ENCODE assay signal across 29 mouse cellular contexts in the genomic region with DNA sequence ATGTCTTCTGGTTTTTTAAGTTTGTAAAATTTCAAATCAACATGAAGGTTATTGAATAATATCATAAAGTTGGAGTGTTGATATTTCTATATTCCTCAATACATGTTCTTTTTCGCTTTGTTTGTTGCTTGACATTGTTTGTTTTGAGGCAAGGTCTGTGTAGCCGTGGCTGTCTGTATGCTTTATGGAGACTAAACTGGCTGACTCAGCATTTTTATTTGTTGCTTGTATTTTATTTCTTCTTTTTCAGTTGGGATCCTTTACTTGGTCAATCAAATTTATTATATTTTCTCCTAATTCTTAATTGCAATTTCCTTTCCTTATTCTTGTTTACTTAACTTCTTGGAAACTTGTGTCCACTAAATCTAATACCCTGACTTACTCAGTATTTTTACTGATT.
"Had no signal": no experiment of that assay in that cellular context is flagged by ENCODE, and none has a peak within 500 bp of the region (broad histone marks: within the 10 kb centered on the region; RNA-seq: fewer than 3 reads in every experiment).

No protein-coding gene starts in this region.

- H3K4me2 ChIP-seq: limb, embryonic 12.5 days; limb, embryonic 13.5 days; limb, embryonic 15.5 days; liver, embryonic 11.5 days; liver, embryonic 12.5 days; liver, embryonic 13.5 days; liver, embryonic 15.5 days; lung, embryonic 14.5 days; lung, embryonic 15.5 days; midbrain, embryonic 11.5 days; midbrain, embryonic 12.5 days; midbrain, embryonic 13.5 days; midbrain, embryonic 15.5 days had no signal

- H3K4me3 ChIP-seq: limb, embryonic 10.5 days; limb, embryonic 12.5 days; limb, embryonic 13.5 days; limb, embryonic 15.5 days; liver, embryonic 12.5 days; liver, embryonic 13.5 days; liver, embryonic 15.5 days; lung, embryonic 15.5 days; megakaryocyte, embryonic 14.5 days; midbrain, embryonic 10.5 days; midbrain, embryonic 12.5 days; midbrain, embryonic 13.5 days; midbrain, embryonic 15.5 days; myocyte had no signal

- DNase-seq: left cerebral cortex, postnatal 4 days; liver; liver, embryonic 13.5 days; liver, postnatal 0 days; lung, adult 18-20 months; lung, adult 2 months; lung, embryonic 14.5 days; lung, postnatal 10 days; lung, postnatal 14 days; lung, postnatal 36 days; lung, postnatal 4 days; midbrain, embryonic 14.5 days had no signal

- H3K4me1 ChIP-seq: limb, embryonic 15.5 days; liver, embryonic 12.5 days; liver, embryonic 13.5 days; liver, embryonic 15.5 days; lung, embryonic 15.5 days; megakaryocyte, embryonic 14.5 days; midbrain, embryonic 10.5 days; midbrain, embryonic 12.5 days; midbrain, embryonic 13.5 days; midbrain, embryonic 15.5 days had no signal

- H3K9me3 ChIP-seq: limb, embryonic 10.5 days; limb, embryonic 12.5 days; limb, embryonic 13.5 days; limb, embryonic 15.5 days; liver, embryonic 12.5 days; liver, embryonic 13.5 days; liver, embryonic 15.5 days; lung, embryonic 15.5 days; midbrain, embryonic 10.5 days; midbrain, embryonic 12.5 days; midbrain, embryonic 13.5 days; midbrain, embryonic 15.5 days had no signal

- H3K9ac ChIP-seq: limb, embryonic 12.5 days; limb, embryonic 13.5 days; limb, embryonic 15.5 days; liver, embryonic 12.5 days; liver, embryonic 13.5 days; liver, embryonic 14.5 days; liver, embryonic 15.5 days; liver, postnatal 0 days; lung, embryonic 14.5 days; lung, embryonic 15.5 days; midbrain, embryonic 12.5 days; midbrain, embryonic 13.5 days; midbrain, embryonic 15.5 days had no signal

- H3K27me3 ChIP-seq: limb, embryonic 12.5 days; limb, embryonic 13.5 days; limb, embryonic 15.5 days; liver, embryonic 12.5 days; liver, embryonic 13.5 days; liver, embryonic 15.5 days; lung, embryonic 15.5 days; megakaryocyte, embryonic 14.5 days; midbrain, embryonic 12.5 days; midbrain, embryonic 13.5 days; midbrain, embryonic 15.5 days had no signal

- H3K27ac ChIP-seq: limb, embryonic 12.5 days; limb, embryonic 13.5 days; limb, embryonic 15.5 days; liver, embryonic 12.5 days; liver, embryonic 13.5 days; liver, embryonic 14.5 days; liver, embryonic 15.5 days; lung, embryonic 15.5 days; macrophage; midbrain, embryonic 10.5 days; midbrain, embryonic 12.5 days; midbrain, embryonic 13.5 days; midbrain, embryonic 15.5 days had no signal

- H3K36me3 ChIP-seq: limb, embryonic 10.5 days; limb, embryonic 12.5 days; limb, embryonic 13.5 days; limb, embryonic 15.5 days; liver, embryonic 12.5 days; liver, embryonic 13.5 days; liver, embryonic 15.5 days; lung, embryonic 15.5 days; midbrain, embryonic 10.5 days; midbrain, embryonic 12.5 days; midbrain, embryonic 13.5 days; midbrain, embryonic 15.5 days had no signal
